Mouse (Mus musculus) T-helper 17 cell (primary cell): ENCODE results near the gene Cyp3a41b.
"Not testable (repeated sequence)": the region's sequence is repeated elsewhere in the genome, so short reads cannot be mapped to it uniquely, and the experiment has no call there.

Source experiments
- in situ Hi-C, 2 experiments: fragments of 300-600 bp; cut with MboI, MseI; formaldehyde crosslinking; loops; 1 replicate in 1 of 2; 2 replicates in 1 of 2; pipeline ENCODE4 v1.15.1; 2025; ENCODE audit warnings: high pct_unique_total_duplicates in 2 of 2

The Cyp3a41b gene

DNA sequence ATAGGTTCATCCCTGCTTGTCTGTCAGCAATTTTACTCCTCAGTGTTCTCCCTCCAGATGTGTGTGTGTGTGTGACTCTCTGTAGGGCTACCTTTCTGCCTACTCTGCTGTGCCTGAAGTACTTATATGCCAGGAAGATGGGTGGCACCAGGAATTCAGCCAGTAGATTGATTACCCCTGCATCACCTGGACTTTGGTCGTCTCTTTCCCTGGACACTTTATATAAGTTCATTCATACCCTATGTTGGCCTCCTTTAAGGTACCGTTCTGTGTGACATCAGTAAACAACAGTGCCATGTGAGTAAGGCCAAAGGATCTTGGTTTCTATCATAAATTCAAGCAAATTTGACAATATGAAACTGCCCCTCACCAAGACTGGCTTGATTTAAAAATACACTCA, at the start of gene Cyp3a41b:
Gene Cyp3a41b (minus strand): TSS at position 101 of the 400 bp plus-strand sequence.
- in situ Hi-C loops = loop anchor here in 1 of 2 experiments (5.0 kb wide), 1 partner anchor 138 kb away; the partner anchor contains the start of gene Cyp3a41a

DNA sequence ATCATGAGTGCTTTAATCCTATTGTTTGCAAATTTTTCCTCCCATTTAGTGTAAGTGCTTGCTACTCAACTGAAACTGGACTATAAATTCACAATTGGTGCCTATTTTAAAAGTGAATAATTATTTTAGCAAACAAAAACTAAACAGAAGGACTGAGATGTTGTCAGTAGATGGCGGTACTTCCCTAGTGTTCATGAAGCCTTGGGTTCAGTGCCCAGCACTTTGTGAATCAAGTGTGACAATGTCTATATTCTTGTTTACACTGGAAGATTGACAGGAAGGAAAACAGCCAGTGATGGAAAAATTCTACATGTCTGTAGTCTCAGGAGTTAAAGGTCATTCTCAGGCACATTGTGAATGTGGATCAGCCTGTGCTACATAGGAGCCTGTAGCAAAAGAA, 47.8 kb upstream of the Cyp3a41b start:
- in situ Hi-C loops = not testable (repeated sequence)

DNA sequence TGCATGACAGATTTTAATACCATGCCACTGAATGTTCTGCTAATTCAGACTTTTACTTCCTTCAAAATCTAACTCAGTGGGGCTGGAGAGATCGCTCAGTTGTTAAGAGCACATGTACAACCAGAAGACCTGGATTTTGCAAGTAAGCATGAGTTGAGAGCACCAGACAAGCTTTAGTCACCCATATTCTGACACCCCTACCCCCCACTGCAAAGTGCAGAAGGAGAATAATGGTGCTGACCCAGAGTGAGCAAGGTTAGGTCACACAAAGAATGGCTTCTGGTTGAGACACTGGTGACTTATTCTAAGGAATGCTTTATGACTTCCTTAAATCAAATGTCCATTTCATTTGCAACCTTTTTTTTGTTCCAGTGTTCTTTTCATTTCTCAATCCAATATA, 20.4 kb upstream of the Cyp3a41b start:
- in situ Hi-C loops = loop anchor here in 1 of 2 experiments (5.0 kb wide), 2 partner anchors 142 to 313 kb away; no protein-coding TSS in a partner anchor

DNA sequence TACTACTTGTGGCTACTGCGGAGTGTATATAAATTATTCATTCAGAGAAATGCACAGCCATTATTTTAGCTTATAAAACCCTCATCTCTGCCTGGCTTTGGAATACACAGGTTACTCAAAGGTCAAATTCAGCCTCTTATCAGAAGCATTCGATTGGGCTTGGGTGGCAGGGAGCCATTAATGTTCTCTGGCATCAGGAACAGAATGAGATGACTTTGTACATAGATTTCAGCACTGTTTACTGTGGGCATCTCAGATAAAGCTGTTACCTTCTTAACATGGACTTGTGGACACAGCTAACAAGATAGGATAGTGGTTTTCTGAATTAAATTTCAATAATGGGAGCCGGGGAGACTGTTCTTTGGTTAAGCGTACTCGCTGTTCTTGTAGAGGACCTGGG, 13.3 kb upstream of the Cyp3a41b start:
- in situ Hi-C loops = not testable (repeated sequence)

- in situ Hi-C loops = loop anchor here in 1 of 2 experiments (5.0 kb wide), 1 partner anchor 135 kb away; no protein-coding TSS in a partner anchor
Measured at GRCm38 (mm10) chr5:145577321-145577720, 7.2 kb downstream of the Cyp3a41b start.

DNA sequence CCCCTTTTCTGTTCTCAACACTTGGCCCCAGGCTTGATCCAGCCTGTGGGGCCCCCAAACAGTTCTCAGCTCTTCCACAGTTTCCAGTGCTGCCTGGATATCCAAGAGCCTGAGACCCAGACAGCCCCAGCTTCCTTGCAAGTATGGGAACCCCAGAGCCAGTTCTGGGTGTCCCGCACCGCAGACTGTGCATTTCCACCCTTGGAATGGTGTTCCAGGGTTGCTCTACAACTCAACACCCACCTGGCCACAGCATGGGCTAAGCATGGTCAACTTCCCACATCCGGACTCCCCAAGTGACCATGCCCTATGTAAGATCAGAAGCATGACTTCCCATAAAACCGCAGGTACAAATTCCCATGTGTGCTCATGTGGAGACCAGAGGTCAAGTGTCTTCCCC, 8.9 kb downstream of the Cyp3a41b start:
- in situ Hi-C loops = loop anchor here in 1 of 2 experiments (5.0 kb wide), 1 partner anchor 137 kb away; no protein-coding TSS in a partner anchor

- in situ Hi-C loops = not testable (repeated sequence)
Measured at GRCm38 (mm10) chr5:145571922-145572321, 12.6 kb downstream of the Cyp3a41b start.
